Mouse (Mus musculus) neutrophil, adult 5-6 weeks (primary cell): Measurements from ENCODE around the gene Fam227b. TPM values are rescaled to one million over a fixed set of nuclear protein-coding genes. Genes with fewer than 3 reads are reported as not detected.
A peak's percentile ranks its signal among the peaks of the same experiment; 100 is the strongest.

ENCODE experiments used
- ATAC-seq: fragments of 151-379, 151-347 bp; 2 replicates; pipeline ENCODE4 v1.8.0; 2017; ENCODE audit warnings: mild to moderate bottlenecking, moderate TSS enrichment; ENCODE audit not compliant: insufficient number of reproducible peaks, poor library complexity, low FRiP score, severe bottlenecking; ENCODE audit errors: extremely low read depth
- total RNA-seq: library from RNA; stranded (forward); fragments of 200-1000 nt; gene quantifications from 2 replicates; pipeline ENCODE4 v1.2.3, GENCODE M21; 2017

Gene Fam227b
- total RNA-seq = not detected in 2 replicates

DNA sequence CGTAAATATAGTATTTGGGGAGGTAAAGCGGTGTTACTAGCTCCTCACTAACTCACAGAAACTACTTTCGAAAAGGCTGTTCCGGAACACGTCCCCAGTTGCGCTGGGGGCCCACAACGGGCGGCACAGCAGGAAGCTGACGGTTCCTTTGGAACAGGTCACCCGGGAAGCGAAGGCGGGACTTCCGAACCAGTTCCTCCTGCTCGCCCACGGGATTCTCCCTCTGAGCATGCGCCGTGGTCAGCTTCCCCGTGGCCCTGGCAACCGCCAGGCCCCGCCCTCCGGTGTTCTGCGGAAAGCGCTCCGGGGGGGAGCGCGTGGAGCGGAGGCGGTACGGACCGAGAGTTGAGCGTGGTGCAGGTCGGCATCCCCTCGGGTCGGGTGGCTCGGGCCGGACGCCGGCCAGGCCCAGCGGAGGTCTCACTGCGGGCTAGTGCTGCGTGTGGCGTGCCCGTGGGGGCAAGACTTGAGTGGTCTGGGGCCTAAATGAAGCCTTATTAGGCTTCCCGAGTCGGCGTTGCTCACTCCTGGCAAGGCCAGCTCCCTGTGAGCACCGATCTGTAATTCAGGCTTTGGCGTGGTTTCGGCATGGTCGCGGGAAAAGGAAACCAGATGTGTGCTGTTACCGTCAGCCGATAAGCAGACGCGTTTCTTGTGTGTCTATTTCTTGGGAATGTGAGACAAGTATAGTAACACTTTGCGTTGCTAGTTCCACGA is at the start of gene Fam227b, which contains the start of gene Dtwd1:
TSS of gene Fam227b (minus strand) at position 150 of the 717 bp plus-strand sequence.
TSS of gene Dtwd1 (plus strand) at position 287 of the 717 bp plus-strand sequence.
- peak; percentile 95 for ATAC-seq

DNA sequence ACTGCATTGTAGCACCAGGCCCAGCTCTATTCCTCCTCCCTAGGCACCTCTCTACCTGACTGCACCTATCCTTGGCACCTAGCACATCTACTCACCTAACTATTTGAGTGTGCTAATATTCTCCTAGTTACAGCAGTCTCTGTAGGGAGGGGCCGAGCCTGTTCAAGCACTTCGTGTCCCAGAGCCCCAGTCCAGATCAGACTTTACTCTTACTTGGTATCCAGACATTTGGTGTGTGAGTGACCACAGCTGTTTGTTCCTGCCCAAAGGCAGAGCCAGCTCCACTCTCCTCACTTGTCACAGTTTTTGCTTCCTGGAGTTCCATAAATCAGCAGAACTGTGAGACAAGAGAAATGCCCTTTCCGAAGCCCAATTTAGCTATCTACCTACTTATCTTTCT is 47.2 kb upstream of the Fam227b start:
- ATAC-seq = no peak

GRCm38 (mm10) chr2:126195631-126196356 is 44.0 kb upstream of the Fam227b start:
- ATAC-seq = no peak

GRCm38 (mm10) chr2:126192129-126192528 is 40.3 kb upstream of the Fam227b start:
- no peak for ATAC-seq

DNA sequence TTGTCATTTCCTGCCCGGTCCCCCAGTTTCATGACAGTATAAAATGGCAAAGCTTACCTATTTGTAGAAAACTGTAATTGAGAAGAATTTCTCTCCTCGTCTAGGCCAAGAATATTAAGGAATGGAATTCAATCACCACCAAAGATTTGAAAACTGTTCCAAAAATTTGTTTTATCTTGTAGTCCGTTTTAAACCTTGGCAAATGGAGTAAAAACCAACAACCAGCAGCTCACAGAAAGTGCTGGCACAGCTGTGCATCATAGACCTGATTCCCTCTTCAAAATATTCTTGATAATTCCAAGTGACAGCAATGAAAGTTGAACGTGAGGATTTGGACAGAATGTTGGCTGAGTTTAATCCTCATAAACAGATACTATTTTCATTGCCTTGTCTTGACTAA is 39.5 kb upstream of the Fam227b start:
- no peak for ATAC-seq

GRCm38 (mm10) chr2:126171427-126171826 is 19.6 kb upstream of the Fam227b start:
- ATAC-seq = no peak

DNA sequence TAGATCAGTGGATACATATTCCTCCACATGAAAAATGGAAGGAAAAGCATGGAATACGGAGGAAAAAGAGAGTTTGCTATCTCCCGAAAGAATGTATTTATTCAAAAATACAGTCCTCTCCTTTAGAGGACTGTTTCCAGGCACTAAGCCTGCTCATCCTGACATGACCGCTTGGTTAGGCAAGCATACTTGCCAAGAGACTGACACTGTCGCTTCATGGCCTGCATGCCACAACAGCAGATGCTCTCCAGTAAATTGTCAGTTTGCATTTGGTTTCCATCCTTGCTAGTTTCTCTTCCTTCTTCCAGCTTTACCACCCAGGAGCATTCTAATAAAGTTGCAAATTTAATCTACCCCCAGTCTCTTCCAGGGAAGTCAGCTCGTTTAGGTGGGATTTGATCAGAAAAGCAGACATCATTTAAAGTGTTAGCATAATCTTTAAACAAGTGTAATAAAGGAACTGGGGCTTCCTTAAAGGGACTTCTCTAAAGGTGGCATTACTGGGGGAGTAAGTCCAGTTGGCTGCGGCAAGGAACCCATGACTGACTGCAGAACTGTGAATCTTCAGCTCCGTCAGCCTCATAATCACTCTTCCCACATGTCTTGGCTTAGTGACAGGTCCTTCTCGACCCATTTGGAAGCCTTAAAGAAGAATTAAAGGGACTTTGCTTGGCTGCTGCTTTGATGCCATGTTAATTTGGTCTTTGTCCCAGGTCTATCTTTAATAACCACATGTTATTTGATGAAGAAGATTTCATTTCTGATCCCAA is 15.2 kb upstream of the Fam227b start:
- ATAC-seq = no peak

DNA sequence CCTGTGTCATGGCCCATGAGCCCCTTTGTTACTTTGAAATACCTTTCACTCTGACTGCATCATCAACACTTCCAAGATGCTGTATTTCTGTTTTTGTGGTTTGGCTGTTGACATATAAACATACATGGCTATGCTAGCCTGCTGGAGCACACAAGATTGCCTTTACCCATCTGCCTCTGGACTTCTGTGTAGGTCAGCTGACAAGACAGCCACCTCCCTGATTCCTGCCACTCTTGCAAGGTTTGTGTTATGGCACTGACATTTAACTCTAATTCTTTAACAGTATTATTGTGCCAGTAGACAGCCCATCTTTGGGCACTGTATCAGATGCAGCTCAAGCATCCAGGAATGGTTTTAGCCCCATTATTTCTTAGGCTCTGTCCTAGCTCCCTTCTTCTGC is 14.5 kb upstream of the Fam227b start:
- ATAC-seq = no peak

DNA sequence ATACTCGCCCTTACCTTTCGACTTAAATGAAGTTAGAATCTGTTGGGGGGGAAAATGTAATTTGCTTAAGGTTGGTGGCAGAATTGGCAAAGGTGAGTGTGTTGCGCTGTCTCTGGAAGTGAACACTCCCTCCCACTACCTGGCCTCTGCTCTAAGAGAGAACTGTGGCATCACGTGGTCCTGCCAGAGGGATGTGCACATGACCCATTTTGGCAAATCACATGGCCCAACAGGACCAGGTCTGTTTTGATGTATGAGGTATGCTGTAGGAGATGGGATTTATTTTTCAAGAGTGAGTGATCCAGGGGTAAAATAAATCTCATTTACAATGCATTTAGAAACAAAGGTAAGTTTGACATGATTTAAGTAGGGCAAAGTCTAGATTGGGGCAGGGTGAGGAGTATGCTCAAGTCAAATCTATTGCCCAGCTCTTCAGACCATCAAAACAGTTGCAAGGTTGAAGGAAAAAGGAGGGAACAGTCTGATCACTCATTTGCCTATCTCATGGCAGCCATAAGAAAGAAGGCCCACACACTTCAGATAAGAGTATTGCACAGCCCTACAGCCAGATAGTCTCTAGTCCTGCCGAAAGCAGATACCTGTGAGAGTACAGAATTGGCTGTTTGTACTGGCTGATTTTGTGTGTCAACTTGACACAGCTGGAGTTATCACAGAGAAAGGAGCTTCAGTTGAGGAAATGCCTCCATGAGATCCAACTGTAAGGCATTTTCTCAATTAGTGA is 13.6 kb upstream of the Fam227b start:
- no peak for ATAC-seq

GRCm38 (mm10) chr2:126147723-126148122 is 4.1 kb downstream of the Fam227b start:
- no peak for ATAC-seq

DNA sequence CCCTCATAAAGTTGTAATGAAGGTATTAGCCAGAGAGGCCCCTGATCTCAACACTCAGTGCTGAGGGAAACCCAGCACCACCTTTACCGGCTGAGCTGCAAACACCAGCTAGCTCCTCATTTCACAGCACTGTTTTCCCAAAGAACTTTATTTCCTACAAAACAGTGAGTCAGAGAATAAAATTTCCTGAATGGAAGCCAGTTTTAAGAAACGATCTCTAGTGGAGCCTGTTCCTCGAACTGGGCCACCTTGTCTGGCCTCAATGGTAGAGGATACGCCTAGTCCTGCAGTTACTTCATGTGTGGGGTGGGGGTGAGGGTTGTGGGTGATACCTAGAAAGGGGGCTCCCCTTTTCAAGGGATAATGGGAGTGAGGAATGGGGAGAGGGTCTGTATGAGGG is 57.2 kb downstream of the Fam227b start:
- ATAC-seq = no peak

- ATAC-seq = no peak
Observed at GRCm38 (mm10) chr2:126090432-126090831, 61.4 kb downstream of the Fam227b start.

GRCm38 (mm10) chr2:126086187-126086586 is 65.6 kb downstream of the Fam227b start:
- no peak for ATAC-seq

DNA sequence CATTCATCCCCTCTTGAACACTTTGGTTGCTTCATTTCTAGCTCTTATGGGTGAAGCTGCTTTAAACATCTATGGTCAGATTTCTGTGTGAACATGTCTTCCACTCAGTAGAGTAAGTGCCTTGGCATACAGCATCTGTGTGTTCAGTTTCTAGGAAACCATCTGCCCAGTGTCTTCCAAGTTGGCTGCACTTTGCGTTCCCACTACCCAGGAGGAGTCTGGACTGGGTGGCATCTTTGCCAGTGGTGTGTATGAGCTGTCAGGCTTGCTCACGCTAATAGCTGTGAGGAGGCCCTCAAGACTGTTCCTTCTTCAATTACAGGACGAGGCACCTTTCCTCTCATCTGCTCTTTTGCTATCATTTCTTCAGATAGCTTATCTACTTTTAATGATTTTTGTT is 67.5 kb downstream of the Fam227b start:
- ATAC-seq = no peak

GRCm38 (mm10) chr2:126079086-126079485 is 72.7 kb downstream of the Fam227b start:
- ATAC-seq = no peak

- no peak for ATAC-seq
Observed at GRCm38 (mm10) chr2:126076506-126076905, 75.3 kb downstream of the Fam227b start.

DNA sequence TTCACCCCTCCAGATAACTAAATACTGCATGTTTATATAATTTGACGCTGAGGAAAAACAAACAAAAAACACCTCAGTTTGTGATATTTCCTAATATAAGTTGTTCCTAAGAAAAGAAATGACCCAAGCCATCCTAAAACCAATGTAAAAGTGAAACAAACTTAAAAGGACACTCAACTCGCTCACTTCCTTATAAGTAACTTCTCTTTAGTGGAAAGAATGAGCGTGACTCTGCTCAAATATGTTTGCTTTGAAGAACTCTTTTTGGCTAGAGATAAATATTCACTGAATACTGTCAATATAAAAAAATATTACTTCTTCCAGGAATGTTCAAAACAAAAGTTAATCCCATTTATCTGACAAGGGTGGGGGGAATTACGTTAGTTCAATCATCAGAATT is 78.1 kb downstream of the Fam227b start:
- no peak for ATAC-seq

DNA sequence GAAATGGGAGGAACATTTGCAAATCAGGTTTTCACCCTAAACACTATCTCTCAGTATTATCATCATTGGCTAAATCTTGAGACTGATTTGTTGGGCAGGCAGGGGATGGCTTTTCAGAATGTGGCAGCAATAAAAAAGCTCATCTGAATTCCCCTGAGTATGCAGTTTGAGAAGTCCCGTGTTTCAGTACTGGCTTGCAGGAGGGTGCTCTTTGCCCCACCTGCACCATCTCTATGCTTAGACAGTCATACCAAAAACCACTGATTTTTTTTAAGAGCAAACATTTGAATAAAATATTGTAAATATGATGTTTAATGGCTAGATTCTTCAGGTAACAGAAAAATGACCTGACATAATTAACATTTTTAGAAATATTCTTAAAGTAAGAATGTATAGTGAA is 82.1 kb downstream of the Fam227b start:
- ATAC-seq = no peak

- no peak for ATAC-seq
Observed at GRCm38 (mm10) chr2:126065303-126065856, 86.4 kb downstream of the Fam227b start.
